Mouse (Mus musculus) spleen, embryonic (tissue): ENCODE data around the gene Atxn7l1.

Source experiments
- CTCF ChIA-PET: fragments of 350-600 bp; sonication (Branson Sonifier 250); formaldehyde crosslinking; loops from one replicate; lab custom pipeline; 2022; lab: Charles Lee

Atxn7l1 gene

GRCm38 (mm10) chr12:33271865-33272264, 124.4 kb downstream of the Atxn7l1 start:
- CTCF ChIA-PET = no interaction called here

- CTCF ChIA-PET = no interaction called here
These were observed 124.9 kb downstream of the Atxn7l1 start for GRCm38 (mm10) chr12:33272441-33272840.

- CTCF ChIA-PET = no interaction called here
These were observed 125.7 kb downstream of the Atxn7l1 start for GRCm38 (mm10) chr12:33273147-33273546.

GRCm38 (mm10) chr12:33273668-33274067, 126.2 kb downstream of the Atxn7l1 start:
- CTCF ChIA-PET = no interaction called here

- CTCF ChIA-PET = no interaction called here
These were observed 128.5 kb downstream of the Atxn7l1 start for GRCm38 (mm10) chr12:33276028-33276427.

GRCm38 (mm10) chr12:33277427-33277826, 129.9 kb downstream of the Atxn7l1 start:
- CTCF ChIA-PET = no interaction called here

GRCm38 (mm10) chr12:33279159-33279558, 131.7 kb downstream of the Atxn7l1 start:
- CTCF ChIA-PET = no interaction called here

- CTCF ChIA-PET = interaction anchor here (1.3 kb wide), 1 partner anchor 53 kb away, joined by 9 read pairs; no protein-coding TSS in a partner anchor
These were observed 133.3 kb downstream of the Atxn7l1 start for GRCm38 (mm10) chr12:33280805-33281204.

GRCm38 (mm10) chr12:33284344-33284936, 136.9 kb downstream of the Atxn7l1 start:
- CTCF ChIA-PET = interaction anchor here (0.7 kb wide), 1 partner anchor 37 kb away, joined by 5 read pairs; no protein-coding TSS in a partner anchor

GRCm38 (mm10) chr12:33285354-33285753, 137.9 kb downstream of the Atxn7l1 start:
- CTCF ChIA-PET = interaction anchor here (0.6 kb wide), 1 partner anchor 101 kb away, joined by 3 read pairs; no protein-coding TSS in a partner anchor

GRCm38 (mm10) chr12:33285933-33286649, 138.6 kb downstream of the Atxn7l1 start:
- CTCF ChIA-PET = no interaction called here

GRCm38 (mm10) chr12:33287686-33288085, 140.2 kb downstream of the Atxn7l1 start:
- CTCF ChIA-PET = no interaction called here

- CTCF ChIA-PET = no interaction called here
These were observed 141.3 kb downstream of the Atxn7l1 start for GRCm38 (mm10) chr12:33288746-33289145.

GRCm38 (mm10) chr12:33302070-33302469, 154.6 kb downstream of the Atxn7l1 start:
- CTCF ChIA-PET = no interaction called here

GRCm38 (mm10) chr12:33302523-33303383, 155.3 kb downstream of the Atxn7l1 start:
- CTCF ChIA-PET = no interaction called here

GRCm38 (mm10) chr12:33303384-33303770, 155.9 kb downstream of the Atxn7l1 start:
- CTCF ChIA-PET = no interaction called here

GRCm38 (mm10) chr12:33305106-33305505, 157.6 kb downstream of the Atxn7l1 start:
- CTCF ChIA-PET = interaction anchor here (0.5 kb wide), 1 partner anchor 8 kb away, joined by 3 read pairs; no protein-coding TSS in a partner anchor

GRCm38 (mm10) chr12:33306476-33306875, 159.0 kb downstream of the Atxn7l1 start:
- CTCF ChIA-PET = interaction anchor here (0.6 kb wide), 1 partner anchor 1875 kb away, joined by 6 read pairs; no protein-coding TSS in a partner anchor

GRCm38 (mm10) chr12:33308668-33309067, 161.2 kb downstream of the Atxn7l1 start:
- CTCF ChIA-PET = no interaction called here

- CTCF ChIA-PET = interaction anchor here (0.7 kb wide), 1 partner anchor 9 kb away, joined by 3 read pairs; no protein-coding TSS in a partner anchor
These were observed 166.6 kb downstream of the Atxn7l1 start for GRCm38 (mm10) chr12:33313828-33314671.
